Mouse (Mus musculus) testis, adult 2 months (tissue): ENCODE data around the gene Igfals. TPM values are rescaled to one million over a fixed set of nuclear protein-coding genes. Genes with fewer than 3 reads are reported as not detected.

ENCODE experiments used
- H3K27ac ChIP-seq: fragments of 200-500 bp; 2 replicates; pipeline ENCODE4 v1.5.1; 2012; ENCODE audit warnings: low read depth, low read length; ENCODE audit not compliant: control insufficient read depth, insufficient read depth
- H3K27me3 ChIP-seq: fragments of 200-500 bp; 2 replicates; pipeline ENCODE4 v1.6.1; 2012; ENCODE audit warnings: mild to moderate bottlenecking, low read length, moderate library complexity; ENCODE audit not compliant: control insufficient read depth, insufficient read depth
- H3K36me3 ChIP-seq: fragments of 200-500 bp; 2 replicates; pipeline ENCODE4 v1.6.1; 2012; ENCODE audit warnings: mild to moderate bottlenecking, low read length; ENCODE audit not compliant: control insufficient read depth, insufficient read depth
- H3K4me1 ChIP-seq: fragments of 200-500 bp; 2 replicates; pipeline ENCODE4 v1.6.1; 2012; ENCODE audit warnings: low read length; ENCODE audit not compliant: control insufficient read depth, insufficient read depth
- H3K4me3 ChIP-seq: fragments of 200-500 bp; 2 replicates; pipeline ENCODE4 v1.5.1; 2012; ENCODE audit warnings: low read depth, mild to moderate bottlenecking, low read length, moderate library complexity, mixed read lengths; ENCODE audit not compliant: control insufficient read depth
- CTCF ChIP-seq: fragments of 200-500 bp; IDR thresholded peaks from 2 replicates; pipeline ENCODE4 v1.5.1; 2012; ENCODE audit warnings: low read depth, mild to moderate bottlenecking, inconsistent platforms, low read length, moderate library complexity; ENCODE audit not compliant: control insufficient read depth, insufficient read depth, insufficient replicate concordance
- POLR2A ChIP-seq: fragments of 200-500 bp; IDR thresholded peaks from 2 replicates; pipeline ENCODE4 v1.6.1; 2012; ENCODE audit warnings: low read depth, mild to moderate bottlenecking, inconsistent platforms, low read length, moderate library complexity; ENCODE audit not compliant: control insufficient read depth
- polyA plus RNA-seq: library from polyadenylated mRNA; depleted of rRNA; stranded (reverse); fragments of >200 nt; gene quantifications from 2 replicates; pipeline ENCODE4 v1.2.3, GENCODE M21; 2012

Igfals gene
- polyA plus RNA-seq, 1 experiment, result 4.2 TPM

- Histone ChIP-seq H3K4me1 (no peaks in the 10 kb centered on the region), H3K36me3 (no peaks in the 10 kb centered on the region; the same call in 1 of the 2 replicates), H3K4me3 (no peak overlapping the region), H3K27ac (no peak overlapping the region), H3K27me3 (no peaks in the 10 kb centered on the region)
- TF ChIP-seq CTCF, result no peak
- TF ChIP-seq POLR2A, result no peak
Observed at GRCm38 (mm10) chr17:24861785-24862184, 4.0 kb upstream of the Igfals start.

GRCm38 (mm10) chr17:24867914-24868313, 2.1 kb downstream of the Igfals start:
- Histone ChIP-seq H3K36me3 (no peaks in the 10 kb centered on the region; the same call in 1 of the 2 replicates), H3K4me1 (no peaks in the 10 kb centered on the region; the same call in 1 of the 2 replicates), H3K4me3 (no peak overlapping the region), H3K27me3 (no peaks in the 10 kb centered on the region), H3K27ac (no peak overlapping the region)
- TF ChIP-seq POLR2A, result no peak
- TF ChIP-seq CTCF, result no peak

- Histone ChIP-seq H3K4me1 (no peaks in the 10 kb centered on the region; the same call in 1 of the 2 replicates), H3K27me3 (no peaks in the 10 kb centered on the region), H3K4me3 (peak overlapping the region; percentile 90), H3K36me3 (no peaks in the 10 kb centered on the region), H3K27ac (peak overlapping the region; percentile 70; the same call in 1 of the 2 replicates)
- no peak for TF ChIP-seq POLR2A
- no peak for TF ChIP-seq CTCF
Observed at GRCm38 (mm10) chr17:24873695-24874404, 8.1 kb downstream of the Igfals start.

- peak overlapping the region; percentile 70; the same call in 1 of the 2 replicates for H3K27ac ChIP-seq
Observed at GRCm38 (mm10) chr17:24874405-24874745, 8.6 kb downstream of the Igfals start.

GRCm38 (mm10) chr17:24874989-24875388, 9.2 kb downstream of the Igfals start:
- H3K4me3 ChIP-seq, result peak overlapping the region; percentile 90
- no peak for TF ChIP-seq POLR2A
- no peak for TF ChIP-seq CTCF
- no peaks in the 10 kb centered on the region; the same call in 1 of the 2 replicates for H3K4me1 ChIP-seq
- no peaks in the 10 kb centered on the region for H3K27me3 ChIP-seq
- no peak overlapping the region for H3K27ac ChIP-seq
- H3K36me3 ChIP-seq, result no peaks in the 10 kb centered on the region

More at GRCm38 (mm10) chr17:24874405-24874745, 8.6 kb downstream of the Igfals start:
- Histone ChIP-seq H3K36me3 (no peaks in the 10 kb centered on the region), H3K4me3 (peak overlapping the region; percentile 90), H3K4me1 (no peaks in the 10 kb centered on the region; the same call in 1 of the 2 replicates), H3K27me3 (no peaks in the 10 kb centered on the region)
- TF ChIP-seq CTCF (no peak), POLR2A (peak; percentile 44; the same call in 1 of the 2 replicates)

- Histone ChIP-seq H3K4me1 (no peaks in the 10 kb centered on the region), H3K36me3 (no peaks in the 10 kb centered on the region), H3K4me3 (no peak overlapping the region), H3K27me3 (no peaks in the 10 kb centered on the region), H3K27ac (no peak overlapping the region)
- TF ChIP-seq POLR2A, result no peak
- no peak for TF ChIP-seq CTCF
Observed at GRCm38 (mm10) chr17:24877336-24878116, 11.7 kb downstream of the Igfals start.

- no peaks in the 10 kb centered on the region for H3K4me1 ChIP-seq
- no peaks in the 10 kb centered on the region for H3K36me3 ChIP-seq
- no peak overlapping the region for H3K4me3 ChIP-seq
- no peaks in the 10 kb centered on the region for H3K27me3 ChIP-seq
- H3K27ac ChIP-seq, result no peak overlapping the region
- no peak for TF ChIP-seq CTCF
- TF ChIP-seq POLR2A, result no peak
Observed at GRCm38 (mm10) chr17:24878117-24878397, 12.3 kb downstream of the Igfals start.
